Mouse (Mus musculus): ENCODE results near the gene Pfdn6.

GRCm38 (mm10) chr17:33909869-33910250 lies 30.3 kb downstream of the Pfdn6 start:
- TF ChIP-seq USF1 (IDR thresholded peaks at IDR 0.05; ENCODE audit: low read depth): no peak
- no peak for TF ChIP-seq CTCF (IDR thresholded peaks at IDR 0.05; ENCODE audit: control insufficient read depth, insufficient read depth, insufficient read length)
- no peak for TF ChIP-seq MYOG (IDR thresholded peaks at IDR 0.05; ENCODE audit: control insufficient read depth, extremely low read depth, insufficient read length)
- no peak for TF ChIP-seq MYOD1 (IDR thresholded peaks at IDR 0.05; ENCODE audit: control insufficient read depth, insufficient read length, low read depth)
- peak; percentile 24 for TF ChIP-seq MAX (IDR thresholded peaks at IDR 0.05)
- TF ChIP-seq FOSL1 (IDR thresholded peaks at IDR 0.05; ENCODE audit: insufficient read depth, low read length, poor library complexity, severe bottlenecking): no peak

All from C2C12 (cell line).